Mouse (Mus musculus) heart, postnatal 0 days (tissue): ENCODE data around the gene A2ml1. TPM values are rescaled to one million over a fixed set of nuclear protein-coding genes. Genes with fewer than 3 reads are reported as not detected.

ENCODE experiments used
- ATAC-seq: fragments of 200-750 bp; cut with Nextera tagmentation; 2 replicates; pipeline ENCODE4 v1.8.0; 2017; ENCODE audit warnings: low read depth, moderate number of reproducible peaks, moderate library complexity; ENCODE audit not compliant: insufficient read depth
- DNase-seq: peaks from one replicate; pipeline ENCODE4 v3.0.0-alpha.2; 2016; ENCODE audit warnings: low spot score
- H3K27ac ChIP-seq: fragments of 300-500 bp; sonication (generic); 2 replicates; pipeline ENCODE4 v1.5.1; 2014; ENCODE audit warnings: low read depth, mild to moderate bottlenecking
- H3K27me3 ChIP-seq: fragments of 300-500 bp; sonication (generic); 2 replicates; pipeline ENCODE4 v1.6.1; 2014; ENCODE audit warnings: low read length, mixed read lengths; ENCODE audit not compliant: control insufficient read depth, insufficient read depth
- H3K36me3 ChIP-seq: fragments of 300-500 bp; sonication (generic); replicated peaks from 2 replicates; pipeline ENCODE4 v1.6.1; 2014; ENCODE audit warnings: low read length, mixed read lengths; ENCODE audit not compliant: control insufficient read depth, insufficient read depth
- H3K4me1 ChIP-seq: fragments of 300-500 bp; sonication (generic); 2 replicates; pipeline ENCODE4 v1.6.1; 2014; ENCODE audit warnings: antibody characterized with exemption; ENCODE audit not compliant: control insufficient read depth, insufficient read depth
- H3K4me2 ChIP-seq: fragments of 300-500 bp; sonication (generic); 2 replicates; pipeline ENCODE4 v1.6.1; 2014; ENCODE audit warnings: low read depth, mild to moderate bottlenecking, low read length, moderate library complexity
- H3K4me3 ChIP-seq: fragments of 300-500 bp; sonication (generic); 2 replicates; pipeline ENCODE4 v1.5.1; 2014; ENCODE audit warnings: low read depth, low read length
- H3K9ac ChIP-seq: fragments of 300-500 bp; sonication (generic); replicated peaks from 2 replicates; pipeline ENCODE4 v1.6.1; 2014; ENCODE audit warnings: low read depth, low read length, mixed read lengths
- H3K9me3 ChIP-seq: fragments of 300-500 bp; sonication (generic); replicated peaks from 2 replicates; pipeline ENCODE4 v1.6.1; 2016; ENCODE audit warnings: low read length; ENCODE audit not compliant: control insufficient read depth
- CTCF ChIP-seq: IDR thresholded peaks from 2 replicates; pipeline ENCODE4 v1.5.1; 2016; ENCODE audit warnings: antibody characterized with exemption, control low read depth, low read depth
- EP300 ChIP-seq: IDR thresholded peaks from 2 replicates; pipeline ENCODE4 v1.6.1; 2016; ENCODE audit warnings: antibody characterized with exemption, low read depth
- WGBS: fragments of 180-500 bp; shearing (Covaris S2); extraction: QIAGEN DNeasy Blood & Tissue Kit; methylation state at CpG from one replicate; pipeline ENCODE4 v1.1.7; 2014; 5-methylcytosine and 5-hydroxymethylcytosine counted together
- polyA plus RNA-seq: library from polyadenylated mRNA; unstranded; fragments of >200 nt; fragmentation: Nextera tagmentation; extraction: Ambion mirVana; gene quantifications from 2 replicates; pipeline ENCODE4 v1.2.1, GENCODE M21; 2015
- total RNA-seq: library from RNA; depleted of rRNA; stranded (reverse); fragments of >200 nt; gene quantifications from 2 replicates; pipeline ENCODE4 v1.2.3, GENCODE M21; 2014; ENCODE audit warnings: low replicate concordance; rRNA removed

The A2ml1 gene
- total and polyA plus RNA-seq, 2 experiments from 2014 or later: 0.30 TPM; not detected in 1

GRCm38 (mm10) chr6:128490141-128490540 is 91.3 kb downstream of the A2ml1 start:
- ATAC-seq: no peak
- Histone ChIP-seq H3K9ac (no peak overlapping the region), H3K4me1 (peaks cover 6% of the 10 kb centered on the region; the same call in 1 of the 2 replicates), H3K27me3 (no peaks in the 10 kb centered on the region), H3K36me3 (no peaks in the 10 kb centered on the region), H3K4me3 (no peak overlapping the region), H3K9me3 (no peaks in the 10 kb centered on the region), H3K27ac (no peak overlapping the region), H3K4me2 (no peak overlapping the region)
- no peak for TF ChIP-seq EP300
- no peak for TF ChIP-seq CTCF
- WGBS: 88% methylated on average over 10 of the region's 10 CpGs
- DNase-seq: no peak

Other genes starting within 250 kb of the A2ml1 start
- 3.2 and 5.1 TPM in 2 replicates for gene Tulp3, start 225.8 kb downstream of the A2ml1 start, total RNA-seq
- gene Tulp3, start 225.8 kb downstream of the A2ml1 start, polyA plus RNA-seq: 3.7 and 5.1 TPM in 2 replicates
- gene Rhno1, start 218.7 kb downstream of the A2ml1 start, total RNA-seq: 10.9 and 22.6 TPM in 2 replicates
- gene Rhno1, start 218.7 kb downstream of the A2ml1 start, polyA plus RNA-seq: 34.7 and 39.3 TPM in 2 replicates
- gene Foxm1, start 218.6 kb downstream of the A2ml1 start, total RNA-seq: 19.0 and 23.8 TPM in 2 replicates
- gene Foxm1, start 218.6 kb downstream of the A2ml1 start, polyA plus RNA-seq: 4.8 and 5.4 TPM in 2 replicates
- gene Tex52, start 206.2 kb downstream of the A2ml1 start, total RNA-seq: not detected in 2 replicates
- not detected in 2 replicates for gene Tex52, start 206.2 kb downstream of the A2ml1 start, polyA plus RNA-seq
- not detected in 2 replicates for gene Gm44596, start 206.1 kb downstream of the A2ml1 start, total RNA-seq
- gene Gm44596, start 206.1 kb downstream of the A2ml1 start, polyA plus RNA-seq: not detected in 2 replicates
- gene Nrip2, start 182.3 kb downstream of the A2ml1 start, total RNA-seq: 0.85 and 8.2 TPM in 2 replicates
- 1.6 and 2.2 TPM in 2 replicates for gene Nrip2, start 182.3 kb downstream of the A2ml1 start, polyA plus RNA-seq
- 29.2 and 62.3 TPM in 2 replicates for gene Itfg2, start 156.7 kb downstream of the A2ml1 start, total RNA-seq
- gene Itfg2, start 156.7 kb downstream of the A2ml1 start, polyA plus RNA-seq: 22.0 and 22.6 TPM in 2 replicates
- 148 and 154 TPM in 2 replicates for gene Fkbp4, start 142.9 kb downstream of the A2ml1 start, total RNA-seq
- gene Fkbp4, start 142.9 kb downstream of the A2ml1 start, polyA plus RNA-seq: 217 and 226 TPM in 2 replicates
- gene Pzp, start 54.9 kb downstream of the A2ml1 start, total RNA-seq: 0.27 and 0.85 TPM in 2 replicates
- gene Pzp, start 54.9 kb downstream of the A2ml1 start, polyA plus RNA-seq: 0.96 and 1.00 TPM in 2 replicates
- gene Klrb1a, start 41.9 kb upstream of the A2ml1 start, total RNA-seq: not detected in 2 replicates
- gene Klrb1a, start 41.9 kb upstream of the A2ml1 start, polyA plus RNA-seq: 0.19 TPM in 1 of 2 replicates, not detected in the other
- not detected in 2 replicates for gene Clec2h, start 80.8 kb upstream of the A2ml1 start, total RNA-seq
- not detected in 2 replicates for gene Clec2h, start 80.8 kb upstream of the A2ml1 start, polyA plus RNA-seq
- not detected in 2 replicates for gene Klrb1, start 141.5 kb upstream of the A2ml1 start, total RNA-seq
- gene Klrb1, start 141.5 kb upstream of the A2ml1 start, polyA plus RNA-seq: not detected in 2 replicates
- gene Klrb1c, start 207.6 kb upstream of the A2ml1 start, total RNA-seq: not detected in 2 replicates
- not detected in 2 replicates for gene Klrb1c, start 207.6 kb upstream of the A2ml1 start, polyA plus RNA-seq
- gene Gm44511, start 244.7 kb upstream of the A2ml1 start, total RNA-seq: not detected in 2 replicates
- not detected in 2 replicates for gene Gm44511, start 244.7 kb upstream of the A2ml1 start, polyA plus RNA-seq
- gene Klrb1b, start 244.7 kb upstream of the A2ml1 start, total RNA-seq: not detected in 2 replicates
- gene Klrb1b, start 244.7 kb upstream of the A2ml1 start, polyA plus RNA-seq: not detected in 2 replicates